Mouse (Mus musculus): Measurements from ENCODE around the gene Glcci1.

The Glcci1 gene

DNA sequence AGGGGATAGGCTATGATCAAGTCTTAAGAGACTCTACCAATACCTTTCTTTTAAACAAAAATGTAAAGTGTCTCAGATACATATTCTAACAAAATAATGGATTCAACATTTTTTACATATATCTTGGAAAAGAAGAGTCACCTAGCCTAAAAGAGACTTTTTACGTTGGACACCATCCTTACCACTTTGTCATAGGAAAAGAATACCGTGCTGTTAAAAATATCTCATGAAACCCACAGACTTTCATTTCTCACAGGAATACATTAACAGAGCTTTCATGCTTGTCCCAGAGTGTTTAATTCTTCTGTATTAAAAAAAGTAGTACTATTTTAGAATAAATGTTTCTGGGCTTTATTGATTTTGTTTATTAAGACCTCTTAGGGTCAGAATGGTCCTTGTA, 41.8 kb downstream of the Glcci1 start:
- no peak for DNase-seq (ENCODE audit: low spot score)

DNA sequence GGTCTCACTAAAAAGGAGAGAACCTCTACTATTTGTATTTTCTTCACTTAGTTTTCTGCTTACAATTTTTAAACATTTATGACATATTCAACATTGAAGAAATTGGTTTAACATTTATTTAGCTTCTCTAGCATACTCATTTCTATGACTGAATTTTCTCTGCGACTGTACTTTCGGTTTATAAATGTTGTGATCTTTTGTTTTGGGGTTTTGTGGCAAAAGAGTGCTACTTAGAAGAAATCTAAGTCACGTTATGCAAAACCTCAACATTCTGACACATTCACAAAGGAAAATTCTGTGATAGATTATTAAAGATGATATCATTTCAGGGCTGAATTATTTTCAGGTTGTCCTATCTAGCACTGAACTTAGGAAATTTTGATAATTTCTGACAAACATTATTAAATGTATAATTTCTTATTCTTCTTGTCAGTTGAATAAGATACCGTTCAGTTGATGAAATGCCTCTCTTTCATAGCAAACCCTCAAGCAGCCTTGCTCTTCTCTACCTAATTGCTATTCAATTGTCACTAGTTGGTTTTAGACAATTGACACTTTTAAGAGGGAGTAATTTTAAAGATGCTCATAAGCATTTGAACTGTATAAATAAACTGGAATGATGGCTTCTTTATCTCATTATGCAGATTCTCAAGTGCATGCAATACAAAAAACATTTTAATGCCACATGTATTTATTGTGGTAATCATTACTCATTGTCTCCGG, 47.6 kb downstream of the Glcci1 start:
- DNase-seq (ENCODE audit: low spot score): no peak

DNA sequence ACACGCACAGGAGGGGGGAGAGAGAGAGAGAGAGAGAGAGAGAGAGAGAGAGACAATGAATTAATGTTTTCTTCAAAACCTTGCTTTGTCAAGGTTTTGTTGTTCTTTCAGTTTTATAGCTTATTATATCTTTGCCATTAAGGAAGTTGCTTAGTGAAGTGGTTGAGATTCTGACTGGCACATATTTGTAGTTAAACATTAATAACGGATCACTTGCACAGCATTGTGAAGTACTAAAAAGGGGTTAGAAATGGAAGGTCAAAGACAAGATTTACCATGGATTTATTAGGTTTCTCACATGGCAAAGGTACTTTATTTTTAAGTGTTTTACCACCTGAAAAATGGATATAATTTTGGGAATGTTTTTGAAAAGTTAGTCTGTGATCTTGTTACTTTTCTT, 51.3 kb downstream of the Glcci1 start:
- DNase-seq (ENCODE audit: low spot score): no peak

DNA sequence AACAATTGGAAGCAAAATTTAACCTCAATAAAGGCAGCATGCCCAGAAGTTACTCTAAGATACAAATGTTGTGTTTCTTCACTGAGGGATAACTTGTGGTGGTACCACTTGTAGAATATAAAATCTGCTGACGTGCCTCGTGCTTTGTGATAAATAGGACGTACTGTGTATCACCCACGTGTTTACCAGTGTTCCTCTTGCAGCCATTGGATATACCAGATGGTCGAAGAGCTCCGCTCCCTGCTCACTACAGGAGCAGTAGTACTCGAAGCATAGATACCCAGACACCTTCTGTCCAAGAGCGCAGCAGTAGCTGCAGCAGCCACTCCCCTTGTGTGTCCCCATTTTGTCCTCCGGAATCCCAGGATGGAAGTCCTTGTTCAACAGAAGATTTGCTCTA, 73.0 kb downstream of the Glcci1 start:
- DNase-seq (ENCODE audit: low spot score): no peak

DNA sequence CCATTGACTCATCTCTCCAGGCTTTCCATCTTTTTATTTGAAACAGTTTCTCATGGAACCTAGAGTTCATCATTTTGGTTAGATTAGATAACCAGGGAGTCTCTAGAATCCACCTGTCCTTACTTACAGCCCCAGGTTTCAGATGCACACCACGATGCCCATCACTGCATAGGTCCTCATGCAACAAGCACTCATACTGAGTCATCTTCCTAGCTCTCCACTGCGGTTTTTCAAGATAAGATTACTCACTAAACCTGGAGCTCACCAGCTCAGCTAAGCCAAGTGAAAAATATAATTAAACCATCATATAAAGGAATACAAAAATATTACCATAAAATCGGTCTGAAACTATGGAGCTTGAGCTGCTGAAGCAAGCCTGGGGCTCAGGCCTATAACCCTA, 74.5 kb downstream of the Glcci1 start:
- no peak for DNase-seq (ENCODE audit: low spot score)

DNA sequence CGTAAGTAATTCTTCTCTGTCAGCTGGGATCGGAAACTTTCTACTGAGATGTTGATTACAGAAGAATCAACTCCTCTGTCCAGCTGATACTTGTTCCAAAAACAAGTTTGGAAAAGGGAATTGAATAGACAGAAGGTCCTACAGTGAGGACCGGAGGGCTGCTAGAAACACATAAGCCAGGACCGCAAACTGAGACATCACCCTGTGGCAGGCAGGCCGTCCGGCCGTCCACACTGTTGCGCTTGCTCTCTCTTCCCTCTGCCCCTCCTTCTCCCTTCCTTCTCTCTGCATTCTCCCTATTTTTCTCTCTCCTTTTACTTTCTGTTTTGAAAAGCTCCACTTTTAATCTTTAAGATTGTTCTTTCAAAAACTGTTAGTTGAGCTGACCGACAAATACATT, 82.3 kb downstream of the Glcci1 start:
- DNase-seq (ENCODE audit: low spot score): no peak

DNA sequence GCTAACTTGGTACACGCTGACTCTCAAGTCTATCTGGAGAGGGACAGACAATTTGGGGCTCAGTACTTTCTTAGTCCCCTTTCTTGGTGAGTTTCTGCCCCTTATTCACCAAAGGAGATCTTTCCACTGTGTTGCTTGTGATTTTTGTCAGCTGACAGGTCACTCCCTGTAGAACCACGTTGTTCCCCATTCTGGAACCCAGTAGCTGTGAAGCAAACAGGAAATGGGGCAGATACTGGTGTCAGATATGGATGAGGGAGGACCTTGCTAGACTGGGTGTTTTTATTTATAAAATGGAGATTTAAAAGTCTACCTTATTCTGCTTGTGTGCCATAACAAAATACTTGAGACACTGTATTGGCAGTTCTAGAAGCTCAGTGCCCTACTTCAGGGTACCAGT, 108.0 kb downstream of the Glcci1 start:
- no peak for DNase-seq (ENCODE audit: low spot score)

DNA sequence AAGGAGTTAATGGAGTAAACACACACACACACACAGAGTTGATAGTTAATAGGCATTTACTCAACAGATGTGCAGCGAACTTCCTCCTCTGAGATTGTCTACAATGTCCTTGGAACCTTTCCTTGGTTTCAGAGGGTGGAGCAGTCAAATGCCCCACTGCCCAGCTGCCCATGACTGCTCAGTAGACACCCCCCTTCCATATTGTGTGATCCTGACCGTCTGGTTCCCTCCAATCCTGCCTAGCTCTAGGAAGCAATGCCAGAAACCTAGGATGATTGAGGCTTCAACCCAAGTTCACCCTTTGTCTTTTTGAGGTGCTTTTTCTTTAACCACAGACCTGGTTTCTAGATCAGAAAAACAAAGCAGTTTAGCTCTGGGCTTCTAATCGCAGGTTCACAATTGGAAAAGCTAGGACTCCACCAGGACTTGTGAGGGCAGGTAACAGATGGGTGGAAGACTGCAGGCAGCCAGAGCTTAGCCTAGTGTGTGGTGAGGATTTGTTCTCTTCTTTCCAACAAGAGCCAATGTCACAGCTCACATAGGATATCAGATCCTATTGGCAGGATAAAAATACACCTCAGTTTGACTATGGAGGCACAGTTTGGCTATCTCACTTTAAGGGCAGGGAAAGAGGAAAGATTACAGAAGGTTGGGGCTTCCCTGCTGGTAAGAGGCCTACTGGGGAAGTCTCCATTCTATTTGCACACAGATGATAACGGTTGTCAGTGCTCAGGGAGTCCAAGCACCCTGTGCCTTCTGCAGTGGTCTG, 110.4 kb downstream of the Glcci1 start:
- no peak for DNase-seq (ENCODE audit: low spot score)

DNA sequence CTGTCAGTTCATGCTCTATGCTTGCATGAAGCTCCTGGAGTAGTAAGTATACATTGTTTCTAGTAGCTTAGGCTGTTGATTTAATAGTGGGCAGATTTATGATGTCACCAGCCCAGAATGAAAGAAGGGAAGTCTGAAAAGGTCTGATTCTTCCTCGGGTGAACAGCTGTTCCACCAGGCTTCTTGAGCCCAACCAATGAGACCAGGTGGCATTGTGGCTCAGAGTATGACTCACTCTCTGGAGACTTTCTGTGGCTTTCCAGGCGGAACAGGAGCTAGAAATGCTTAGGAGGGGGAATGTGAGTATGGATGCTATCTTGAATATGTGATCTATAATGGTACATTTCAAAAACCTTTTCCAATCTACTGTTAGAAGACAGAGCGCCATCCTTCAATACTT, 113.6 kb downstream of the Glcci1 start:
- DNase-seq (ENCODE audit: low spot score): no peak

DNA sequence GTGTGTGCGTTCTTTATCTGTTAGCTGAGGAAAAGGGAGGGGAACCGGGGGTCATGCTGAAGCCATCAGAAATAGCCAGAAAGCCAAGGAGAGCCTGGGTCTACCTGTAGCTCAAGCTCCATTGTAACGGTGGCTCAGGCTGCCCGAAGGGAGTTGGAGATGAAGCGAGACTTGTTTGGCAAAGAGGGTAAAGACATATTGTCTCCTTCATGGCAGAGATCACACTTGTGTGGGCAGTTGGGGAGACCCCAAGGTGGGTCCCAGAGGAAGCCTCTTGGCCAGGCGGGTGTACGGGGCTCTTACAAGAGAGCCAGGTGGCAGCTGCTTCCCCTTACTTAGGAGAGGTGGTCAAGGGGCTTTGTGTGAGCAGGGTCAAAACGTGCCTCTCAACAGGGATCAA, 118.8 kb downstream of the Glcci1 start:
- no peak for DNase-seq (ENCODE audit: low spot score)

DNA sequence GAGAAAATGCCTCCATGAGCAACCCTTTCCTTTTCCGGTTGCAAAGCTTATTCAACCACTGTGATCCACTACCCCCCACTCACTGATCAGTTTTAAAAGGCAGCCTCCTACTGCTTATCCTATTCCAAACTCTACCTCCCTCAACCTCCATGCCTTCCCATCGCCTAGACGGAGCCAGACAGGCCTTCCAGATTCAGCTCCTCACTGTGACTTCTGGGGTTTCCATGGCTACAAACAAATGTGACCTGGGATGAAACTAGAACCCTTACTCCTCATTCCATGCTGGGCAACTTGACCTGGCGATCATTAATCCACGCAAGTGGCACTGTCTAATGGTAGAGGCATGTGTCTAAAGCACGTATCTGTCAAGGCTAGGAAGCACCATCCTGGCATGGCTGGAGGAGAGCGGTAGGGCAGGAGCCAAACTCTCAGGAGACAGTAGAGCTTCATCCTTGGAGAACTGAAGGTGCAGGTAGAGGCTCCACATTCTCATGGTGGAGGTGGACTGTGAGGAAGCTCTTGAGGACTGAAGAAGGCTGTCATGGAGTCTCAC, 119.4 kb downstream of the Glcci1 start:
- no peak for DNase-seq (ENCODE audit: low spot score)

DNA sequence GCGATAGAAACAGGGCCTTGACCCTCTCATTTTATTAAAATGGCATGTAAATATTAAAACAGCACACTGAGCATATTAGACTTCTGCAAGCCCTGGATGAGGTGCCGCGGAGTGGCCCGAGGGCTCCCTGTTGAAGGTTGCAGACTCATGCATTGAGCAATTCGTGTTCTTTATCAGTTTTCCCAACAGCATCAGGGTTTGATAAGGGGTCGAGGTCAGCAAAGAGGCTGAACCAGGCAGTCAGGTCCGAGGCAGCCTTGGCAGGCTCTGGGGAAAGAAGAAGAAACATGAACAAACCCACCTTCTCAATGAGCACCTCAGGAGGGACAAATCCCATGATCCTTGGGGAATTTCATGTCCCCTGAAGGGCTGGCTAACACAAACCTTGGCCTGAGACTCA, 121.1 kb downstream of the Glcci1 start:
- DNase-seq (ENCODE audit: low spot score): no peak

DNA sequence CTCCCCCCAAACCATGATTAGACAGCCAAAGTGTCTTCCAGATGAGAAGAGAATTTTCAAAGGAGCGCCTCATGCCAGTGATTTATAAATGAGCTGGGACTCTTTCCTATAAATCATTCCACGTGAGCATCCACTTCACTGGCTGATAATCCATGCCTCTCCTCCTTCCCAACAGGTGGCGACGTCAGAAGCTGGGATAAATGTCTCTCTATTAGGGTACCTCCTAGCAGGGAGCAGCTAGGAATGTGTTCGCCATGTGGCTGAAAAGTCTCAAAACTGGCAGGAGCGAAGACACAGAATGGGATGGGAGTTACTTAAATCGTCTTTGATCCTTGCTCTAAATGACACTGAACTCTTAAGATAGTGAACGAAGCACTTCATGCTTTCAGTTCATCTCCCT, 122.0 kb downstream of the Glcci1 start:
- no peak for DNase-seq (ENCODE audit: low spot score)

DNA sequence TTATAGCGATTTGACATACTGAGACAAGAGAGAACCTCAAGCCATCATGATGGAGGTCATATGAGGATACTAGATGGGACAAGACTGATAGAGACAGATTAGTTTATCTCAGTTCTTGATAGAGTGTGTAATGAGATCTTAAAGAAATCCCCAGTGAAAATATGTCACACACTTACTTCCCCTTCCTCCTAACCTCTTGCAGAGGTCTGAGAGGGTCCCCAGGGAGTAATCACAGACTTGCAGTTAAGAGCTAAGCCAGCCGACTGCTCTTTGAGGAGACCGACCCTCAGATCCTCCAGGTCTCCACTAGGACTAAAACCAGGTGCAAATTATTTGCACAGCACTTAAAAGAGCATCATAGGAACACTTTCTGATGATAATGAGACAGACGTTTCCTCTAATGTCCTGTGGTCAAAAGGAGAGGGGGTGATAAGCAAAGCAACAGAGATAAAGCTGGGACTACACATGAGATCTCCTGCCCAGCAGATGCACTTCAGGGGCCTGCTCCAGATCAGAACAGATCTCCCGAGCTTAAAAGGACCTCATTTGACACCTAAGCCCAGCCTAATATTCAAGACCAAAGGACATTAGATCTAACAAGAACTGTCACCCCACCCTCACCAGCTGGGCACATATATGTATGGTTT, 122.7 kb downstream of the Glcci1 start:
- DNase-seq (ENCODE audit: low spot score): no peak

DNA sequence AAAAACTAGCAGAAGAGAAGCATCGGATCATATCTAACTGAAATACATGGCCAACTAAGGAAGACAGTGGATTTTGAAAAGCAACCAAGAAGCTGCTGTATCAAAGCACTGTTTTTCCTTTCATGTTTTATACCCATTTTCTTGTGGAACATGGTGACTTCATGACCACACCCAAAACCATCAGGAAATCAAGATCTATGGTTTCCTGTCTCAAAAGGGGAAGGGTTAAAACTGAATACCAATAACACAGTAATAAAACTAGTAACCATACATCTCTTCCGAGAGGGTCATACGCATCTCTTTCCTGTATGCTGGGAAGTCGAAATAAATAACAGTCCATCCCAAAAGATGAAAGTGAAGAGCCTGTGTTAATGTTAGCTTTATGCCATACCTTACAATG, 123.3 kb downstream of the Glcci1 start:
- no peak for DNase-seq (ENCODE audit: low spot score)

DNA sequence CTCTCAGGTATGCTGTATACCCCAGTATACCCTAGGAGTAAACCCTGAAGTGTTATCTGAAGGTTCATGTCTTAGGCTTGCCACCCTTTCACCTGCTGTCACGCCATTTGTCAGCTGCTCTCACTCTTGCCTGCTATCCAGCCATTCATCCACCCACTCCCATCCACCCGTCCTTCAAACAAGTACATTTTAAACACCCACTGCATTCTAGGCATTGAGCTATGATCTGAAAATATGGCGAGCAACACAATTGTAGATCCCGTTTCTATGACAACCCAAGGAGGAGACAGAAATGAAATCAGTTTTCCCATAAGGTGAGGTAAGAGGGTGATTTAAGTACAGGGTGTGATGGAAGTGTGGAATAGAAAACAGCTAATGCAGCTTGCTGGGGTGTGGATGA, 128.7 kb downstream of the Glcci1 start:
- no peak for DNase-seq (ENCODE audit: low spot score)

DNA sequence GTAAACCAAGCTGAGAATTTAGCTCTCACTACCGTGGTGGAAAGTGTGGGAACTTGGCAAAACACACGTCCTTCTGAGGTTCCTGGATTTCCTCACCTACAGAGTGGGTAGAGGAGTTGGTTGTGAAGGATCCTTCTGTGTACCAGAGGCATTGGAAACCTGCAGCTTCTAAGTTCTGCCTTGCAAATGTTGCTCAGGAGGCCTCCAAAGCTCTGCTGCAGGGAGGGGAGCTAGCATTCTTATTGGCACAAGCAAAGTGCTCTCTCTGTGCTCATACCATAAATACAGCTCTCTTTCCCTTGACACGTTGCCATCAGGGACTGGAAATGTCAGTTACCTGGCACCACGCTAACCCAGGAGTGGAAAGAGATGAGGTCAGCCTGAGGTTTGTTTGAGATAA, 129.5 kb downstream of the Glcci1 start:
- DNase-seq (ENCODE audit: low spot score): no peak

DNA sequence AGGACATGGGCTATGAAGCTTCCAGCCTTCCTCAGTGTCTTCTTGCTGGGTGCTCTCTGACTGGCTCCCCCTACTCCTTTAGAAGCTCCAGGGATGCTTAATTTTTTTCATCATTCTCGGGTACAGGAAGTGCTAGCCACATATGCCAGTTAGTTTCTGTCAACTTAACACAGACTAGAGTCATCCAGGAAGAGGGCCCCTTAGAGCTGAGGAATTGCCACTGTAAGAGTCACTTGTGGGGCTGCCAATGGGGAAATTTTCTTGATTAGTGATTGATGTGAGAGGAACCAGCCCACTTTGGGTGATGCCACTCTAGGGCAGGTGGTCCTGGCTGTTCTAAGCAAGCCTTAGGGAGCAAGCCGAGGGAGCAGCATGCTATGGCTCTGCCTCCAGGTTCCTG, 130.1 kb downstream of the Glcci1 start:
- no peak for DNase-seq (ENCODE audit: low spot score)

DNA sequence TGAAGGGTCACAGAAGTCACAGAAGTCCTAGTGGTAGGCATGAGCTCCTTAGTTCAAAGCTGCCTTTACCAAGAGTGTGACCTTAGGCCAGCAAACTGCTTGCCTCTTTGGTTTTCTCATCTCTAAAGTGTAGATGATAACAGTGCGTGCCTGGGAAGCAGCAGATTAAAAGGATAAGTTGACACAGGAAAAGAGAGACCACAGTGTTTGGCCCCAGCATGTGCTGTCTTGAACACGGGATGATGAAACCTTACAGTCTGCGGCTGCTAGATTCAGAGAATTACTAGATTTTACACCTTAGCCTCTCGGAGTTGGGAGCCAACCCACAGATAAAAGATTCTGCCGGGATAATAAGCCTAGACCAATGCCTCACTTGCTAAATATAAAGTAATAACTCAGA, 131.5 kb downstream of the Glcci1 start:
- no peak for DNase-seq (ENCODE audit: low spot score)

DNA sequence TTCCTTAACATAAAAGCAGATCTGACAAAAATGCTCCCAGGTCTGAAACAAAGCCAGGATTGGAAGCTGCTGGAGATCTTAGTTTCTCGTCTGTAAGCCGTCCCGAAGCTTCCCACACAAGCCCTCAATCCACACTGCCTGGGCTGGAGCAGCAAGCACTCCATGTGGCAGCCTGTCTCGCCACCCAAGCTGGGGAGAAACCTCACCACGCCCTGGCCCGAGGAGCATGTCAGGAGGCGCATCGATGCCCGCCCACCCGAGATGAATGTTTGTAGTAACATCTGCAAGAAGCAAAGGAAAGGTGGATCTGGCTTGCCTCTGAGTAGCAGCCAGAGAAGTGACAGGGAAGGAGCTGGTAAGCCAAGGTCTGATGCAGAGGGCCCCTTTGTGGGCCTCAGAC, 135.3 kb downstream of the Glcci1 start:
- no peak for DNase-seq (ENCODE audit: low spot score)

DNA sequence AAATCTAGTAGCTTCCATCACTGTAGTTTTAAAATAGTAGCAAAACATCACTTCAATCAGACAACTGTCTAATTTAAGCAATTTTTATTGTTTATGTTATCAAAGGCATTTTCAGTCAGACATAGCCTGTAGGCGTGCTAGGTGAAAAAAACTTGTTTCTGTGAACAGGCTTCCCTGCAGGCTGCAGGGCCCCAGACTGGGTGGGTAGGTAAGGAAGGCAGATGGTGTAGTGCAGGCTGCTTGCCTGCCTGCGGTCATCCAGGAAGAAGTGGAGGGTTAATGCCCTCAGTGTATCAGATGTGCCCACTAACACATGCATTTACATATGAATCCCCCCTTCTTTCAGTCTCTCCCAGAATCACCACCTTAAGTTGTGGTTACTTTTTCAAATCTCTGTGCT, 136.3 kb downstream of the Glcci1 start:
- no peak for DNase-seq (ENCODE audit: low spot score)
